Mouse (Mus musculus) monocyte, adult 5-6 weeks (primary cell): ENCODE measurements at regions not wholly inside any gene's neighbourhood (a gene's known extent, or its start where the extent isn't known, plus 50 kb on each side); places are given as distances from the start of the nearest gene placed in this dataset.
A peak's percentile ranks its signal among the peaks of the same experiment; 100 is the strongest.

Experiments
- ATAC-seq: fragments of 153-309, 156-312 bp; replicated peaks from 2 replicates; pipeline ENCODE4 v1.8.0; 2017; ENCODE audit warnings: mild to moderate bottlenecking; ENCODE audit not compliant: low TSS enrichment, insufficient number of reproducible peaks, severe bottlenecking, poor library complexity, low FRiP score

- ATAC-seq, result no peak
Observed at GRCm38 (mm10) chr10:98720256-98721005, 193.8 kb upstream of the Atp2b1 start.

GRCm38 (mm10) chr10:98725110-98725509, 189.1 kb upstream of the Atp2b1 start:
- ATAC-seq, result peak; percentile 88

GRCm38 (mm10) chr10:98727130-98727529, 187.1 kb upstream of the Atp2b1 start:
- no peak for ATAC-seq

GRCm38 (mm10) chr10:98728396-98729030, 185.7 kb upstream of the Atp2b1 start:
- ATAC-seq, result peak; percentile 43; the same call in 1 of the 2 replicates

- no peak for ATAC-seq
Observed at GRCm38 (mm10) chr10:98733950-98734585, 180.1 kb upstream of the Atp2b1 start.

GRCm38 (mm10) chr10:98740507-98741147, 173.6 kb upstream of the Atp2b1 start:
- no peak for ATAC-seq

GRCm38 (mm10) chr10:98741398-98741797, 172.8 kb upstream of the Atp2b1 start:
- ATAC-seq, result no peak

- ATAC-seq, result no peak
Observed at GRCm38 (mm10) chr10:98742822-98743605, 171.2 kb upstream of the Atp2b1 start.

GRCm38 (mm10) chr10:98744246-98744645, 170.0 kb upstream of the Atp2b1 start:
- ATAC-seq, result peak; percentile 97

- no peak for ATAC-seq
Observed at GRCm38 (mm10) chr10:98744662-98745061, 169.5 kb upstream of the Atp2b1 start.

GRCm38 (mm10) chr10:98745409-98745808, 168.8 kb upstream of the Atp2b1 start:
- no peak for ATAC-seq

GRCm38 (mm10) chr10:98745861-98746260, 168.3 kb upstream of the Atp2b1 start:
- ATAC-seq, result no peak

- no peak for ATAC-seq
Observed at GRCm38 (mm10) chr10:98748856-98749583, 165.2 kb upstream of the Atp2b1 start.

GRCm38 (mm10) chr10:98749584-98749947, 164.6 kb upstream of the Atp2b1 start:
- no peak for ATAC-seq

GRCm38 (mm10) chr10:98751376-98752058, 162.7 kb upstream of the Atp2b1 start:
- no peak for ATAC-seq

GRCm38 (mm10) chr10:98761080-98761479, 153.1 kb upstream of the Atp2b1 start:
- no peak for ATAC-seq

- ATAC-seq, result no peak
Observed at GRCm38 (mm10) chr10:98765786-98766419, 148.3 kb upstream of the Atp2b1 start.
